Mouse (Mus musculus): ENCODE measurements around the gene Nid1.
A peak's percentile ranks its signal among the peaks of the same experiment; 100 is the strongest.

Nid1 gene

DNA sequence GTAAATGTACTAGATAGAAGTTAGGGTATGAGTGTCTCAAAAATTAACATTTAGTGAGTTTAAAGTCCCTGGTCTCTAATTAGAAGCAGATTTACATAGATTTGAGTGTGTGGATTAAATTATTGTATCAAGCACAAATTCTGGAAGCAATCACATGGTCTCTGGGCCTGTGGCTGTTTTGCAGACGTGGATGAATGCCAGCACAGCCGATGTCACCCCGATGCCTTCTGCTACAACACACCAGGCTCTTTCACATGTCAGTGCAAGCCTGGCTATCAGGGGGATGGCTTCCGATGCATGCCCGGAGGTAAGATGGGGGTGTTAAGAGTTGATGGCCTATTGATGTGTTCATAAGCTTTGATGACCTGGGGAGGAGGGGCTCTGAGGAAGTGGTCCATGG lies 52.5 kb downstream of the Nid1 start:
- no peak for DNase-seq (ENCODE audit: low read depth, low spot score)

DNA sequence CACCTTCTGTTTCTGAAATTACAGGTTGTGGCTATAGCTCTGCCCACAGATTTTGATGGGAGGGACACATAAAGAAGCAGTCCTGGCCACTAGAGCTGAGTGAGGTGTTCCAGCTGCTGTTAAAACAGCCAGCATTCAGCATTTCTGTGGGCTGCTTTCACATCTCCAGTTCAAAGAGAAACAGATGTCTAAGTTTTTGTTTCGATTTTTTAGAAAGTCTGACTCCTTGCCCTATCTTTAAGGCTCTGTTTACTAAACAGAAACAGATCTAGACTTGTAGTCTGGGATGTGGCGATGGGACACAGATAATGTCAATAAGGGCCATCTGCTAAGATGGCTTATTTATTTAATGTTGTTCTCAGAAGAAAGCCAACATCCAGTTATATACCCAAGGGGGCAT lies 54.8 kb downstream of the Nid1 start:
- no peak for DNase-seq (ENCODE audit: low read depth, low spot score)

DNA sequence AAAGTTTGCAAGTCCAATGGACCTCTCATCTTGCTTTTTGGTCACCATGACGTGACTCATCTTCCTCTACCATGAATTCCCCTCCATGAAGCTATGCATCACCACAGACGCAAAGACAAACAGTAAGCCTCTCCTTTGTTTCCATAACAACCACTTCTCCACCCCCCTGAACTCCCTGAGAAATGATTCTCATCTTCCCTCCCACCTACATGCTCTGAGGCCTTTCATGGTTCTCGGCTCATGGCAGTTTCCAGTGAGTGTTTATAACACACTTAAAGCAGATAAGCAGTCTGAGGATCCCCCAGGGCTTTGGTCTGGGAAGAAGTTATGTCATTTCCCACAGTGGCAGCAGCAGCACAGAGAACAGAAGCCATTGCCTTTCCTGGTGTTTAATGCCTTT lies 56.2 kb downstream of the Nid1 start:
- peak; percentile 76 for DNase-seq (ENCODE audit: low read depth, low spot score)

DNA sequence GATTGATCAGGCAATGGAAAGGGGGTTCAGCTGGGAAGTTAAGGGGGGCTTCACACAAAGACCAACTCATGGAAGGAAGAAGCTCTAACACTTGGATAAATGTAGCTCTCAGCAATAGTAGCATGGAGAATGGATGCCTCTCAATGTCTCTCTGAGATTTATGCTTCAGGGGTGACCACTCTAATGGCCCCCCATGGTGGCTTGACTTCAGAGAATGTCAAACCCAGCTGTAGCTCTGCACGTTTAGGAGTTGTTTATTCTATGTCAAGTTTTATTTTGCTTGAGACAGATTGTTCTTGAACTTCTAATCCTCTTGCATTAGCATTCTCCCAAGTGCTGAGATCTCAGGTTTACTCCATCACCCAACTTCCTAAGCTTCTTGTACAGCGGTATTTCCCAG lies 60.7 kb downstream of the Nid1 start:
- no peak for DNase-seq (ENCODE audit: low read depth, low spot score)

DNA sequence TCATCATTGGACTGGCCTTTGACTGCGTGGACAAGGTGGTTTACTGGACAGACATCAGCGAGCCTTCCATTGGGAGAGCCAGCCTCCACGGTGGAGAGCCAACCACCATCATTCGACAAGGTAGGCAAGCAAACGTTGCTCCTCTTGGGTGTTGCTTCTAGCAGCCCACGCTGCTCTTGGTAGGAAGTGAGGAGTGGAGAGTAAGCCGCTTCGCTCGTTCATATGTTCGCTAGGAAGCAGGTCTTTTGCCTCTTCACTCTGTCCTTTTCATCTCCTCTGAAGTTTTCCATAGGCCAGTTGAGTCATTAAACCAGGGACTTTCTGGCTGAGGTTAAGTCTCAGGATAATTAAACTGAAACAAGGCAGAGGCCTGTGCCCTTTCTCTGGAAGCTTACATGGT lies 65.1 kb downstream of the Nid1 start:
- DNase-seq (ENCODE audit: low read depth, low spot score): no peak

DNA sequence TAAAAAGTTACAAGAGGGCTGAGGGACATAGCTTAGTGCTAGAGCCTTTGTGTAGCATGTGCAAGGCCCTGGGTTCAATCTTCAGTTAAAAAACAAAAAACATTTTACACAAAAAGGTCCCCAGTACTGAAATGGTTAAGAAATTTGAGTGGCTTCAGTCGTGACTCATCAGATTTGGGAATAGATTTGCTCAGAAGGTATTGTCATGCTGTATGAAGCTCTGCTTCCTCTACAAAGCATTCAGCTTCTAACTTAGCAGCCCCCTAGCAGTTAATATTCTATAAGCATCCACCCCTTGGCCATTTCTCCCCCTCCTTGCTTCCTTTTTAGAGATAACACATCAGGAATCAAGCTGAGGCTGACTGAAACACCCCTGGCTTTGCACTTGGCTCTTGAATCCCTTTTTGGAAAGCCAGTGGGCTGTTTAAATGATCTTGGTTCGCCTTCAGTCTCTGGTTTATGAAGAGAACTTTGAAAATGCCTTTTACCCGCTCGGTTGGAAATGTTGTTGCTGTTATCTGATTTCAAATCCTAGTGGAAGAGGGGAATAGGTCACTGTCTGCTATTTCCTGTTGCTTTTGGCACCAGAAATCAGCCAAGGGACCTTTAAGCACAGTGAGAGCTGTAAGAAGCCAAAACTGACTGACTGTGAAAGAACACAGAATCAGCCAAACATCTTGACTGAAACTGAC lies 66.5 kb downstream of the Nid1 start:
- no peak for DNase-seq (ENCODE audit: low read depth, low spot score)

DNA sequence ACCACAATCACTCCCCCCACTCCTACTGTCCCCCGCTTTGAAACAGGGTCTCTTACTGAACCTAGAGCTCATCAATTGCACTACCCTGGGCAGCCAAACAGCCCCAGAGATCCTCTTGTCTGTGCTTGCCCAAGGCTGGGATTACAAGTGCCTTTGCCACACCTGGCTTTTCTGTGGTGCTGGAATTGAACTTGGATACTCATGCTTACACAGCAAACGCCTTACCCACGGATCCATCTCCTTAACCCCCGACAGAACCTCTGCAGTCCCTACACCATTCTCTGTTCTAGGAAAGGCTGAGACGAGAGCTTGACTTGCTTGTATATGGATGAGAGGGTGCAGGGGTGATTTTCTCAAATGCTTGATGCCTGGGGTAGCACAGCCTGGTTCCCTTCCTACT lies 67.7 kb downstream of the Nid1 start:
- DNase-seq (ENCODE audit: low read depth, low spot score): no peak

DNA sequence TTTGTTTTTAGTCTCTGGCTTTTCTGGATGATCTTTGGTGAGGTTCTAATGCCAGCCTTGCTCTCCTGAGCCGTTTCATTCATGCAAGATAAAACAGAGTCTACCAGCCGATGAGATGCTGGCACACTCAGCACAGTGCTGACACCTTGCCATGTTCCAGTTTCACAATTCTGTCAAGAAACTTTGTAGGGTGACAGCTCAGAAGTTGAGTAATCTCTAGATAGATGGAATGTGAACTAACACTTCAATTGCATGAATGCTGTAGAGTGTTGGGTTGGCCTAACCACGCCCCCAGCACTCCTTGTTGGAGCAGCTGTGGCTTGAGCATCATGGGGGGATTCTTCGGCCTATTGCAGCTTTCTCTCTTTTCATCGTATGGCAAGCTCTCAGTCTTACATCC lies 69.2 kb downstream of the Nid1 start:
- DNase-seq (ENCODE audit: low read depth, low spot score): peak; percentile 15

DNA sequence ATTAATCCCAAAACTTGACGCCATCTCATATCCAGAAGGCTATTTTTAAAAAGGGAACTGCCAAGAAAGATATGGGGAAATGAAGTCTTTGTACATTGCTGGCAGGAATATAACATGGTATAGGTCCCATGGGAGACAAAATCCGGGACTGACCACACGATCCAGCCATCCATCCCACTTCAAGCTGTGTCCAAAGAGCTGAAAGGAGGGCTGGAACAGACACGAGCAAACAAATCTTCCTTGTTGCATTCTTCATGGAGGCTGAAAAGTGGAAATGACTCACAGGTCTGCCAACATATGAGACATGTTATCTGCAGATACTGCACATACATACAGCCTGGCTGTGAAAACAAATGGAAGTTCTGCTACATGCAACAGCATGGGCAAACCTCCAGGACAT lies 77.5 kb downstream of the Nid1 start:
- DNase-seq (ENCODE audit: low read depth, low spot score): no peak

DNA sequence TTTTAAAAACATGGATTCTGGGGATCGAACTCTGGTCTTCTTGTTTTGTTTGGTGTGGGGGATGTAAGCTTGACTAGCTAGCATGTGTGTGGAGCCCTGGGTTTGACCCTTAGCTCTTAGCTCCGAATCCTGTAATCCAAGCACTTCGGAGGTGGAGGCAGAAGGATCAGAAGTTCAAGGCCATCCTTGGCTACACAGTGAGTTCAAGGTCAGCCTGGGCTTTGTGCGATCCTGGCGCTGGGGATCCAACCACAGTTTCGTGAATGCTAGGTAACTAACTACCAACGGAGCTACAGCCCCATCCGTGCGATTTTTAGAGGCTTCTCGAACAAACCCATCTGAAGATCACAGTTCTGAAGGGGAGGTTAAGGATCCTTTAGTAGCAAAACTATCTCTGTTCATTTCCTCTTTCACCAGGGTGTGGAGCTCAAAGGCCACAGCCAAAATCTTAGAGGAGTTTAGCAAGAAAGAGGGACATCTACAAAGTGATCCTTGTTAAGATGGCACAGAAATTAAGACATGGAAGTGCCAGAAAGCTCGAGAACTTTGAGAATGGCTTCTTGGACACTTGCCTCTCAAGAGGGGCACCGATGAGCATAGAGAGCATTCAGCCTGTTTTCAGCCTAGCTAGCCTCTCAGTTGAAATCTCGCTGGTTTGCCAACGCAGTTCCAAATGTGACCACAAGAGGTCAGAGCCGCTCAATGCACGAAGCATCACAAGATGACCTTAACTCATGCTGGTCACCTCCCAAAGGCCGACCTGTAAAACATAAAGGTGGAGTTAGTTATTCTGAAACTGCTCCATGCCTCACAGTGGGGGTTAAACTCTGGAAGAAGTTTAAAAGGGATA lies 79.2 kb downstream of the Nid1 start:
- DNase-seq (ENCODE audit: low read depth, low spot score): peak; percentile 91

DNA sequence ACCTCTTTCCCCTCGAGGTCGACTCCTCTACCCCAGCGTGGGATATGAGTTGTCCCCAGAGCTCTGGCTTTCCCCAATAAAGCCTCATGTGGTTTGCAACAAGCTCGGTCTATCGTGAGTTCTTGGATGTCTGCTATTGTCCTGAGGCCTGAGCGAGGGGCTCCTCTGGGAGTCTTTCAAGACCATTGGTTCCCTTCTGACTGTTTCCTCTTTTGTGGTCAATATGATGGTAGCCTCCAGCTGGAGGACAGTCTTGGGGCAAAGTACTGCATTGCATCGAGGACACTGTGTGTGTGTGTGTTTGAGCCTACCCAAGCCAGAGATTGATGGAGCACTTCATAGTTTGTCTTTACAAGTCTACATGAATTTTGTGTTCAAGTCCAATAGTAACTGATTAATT lies 80.8 kb downstream of the Nid1 start:
- no peak for DNase-seq (ENCODE audit: low read depth, low spot score)

DNA sequence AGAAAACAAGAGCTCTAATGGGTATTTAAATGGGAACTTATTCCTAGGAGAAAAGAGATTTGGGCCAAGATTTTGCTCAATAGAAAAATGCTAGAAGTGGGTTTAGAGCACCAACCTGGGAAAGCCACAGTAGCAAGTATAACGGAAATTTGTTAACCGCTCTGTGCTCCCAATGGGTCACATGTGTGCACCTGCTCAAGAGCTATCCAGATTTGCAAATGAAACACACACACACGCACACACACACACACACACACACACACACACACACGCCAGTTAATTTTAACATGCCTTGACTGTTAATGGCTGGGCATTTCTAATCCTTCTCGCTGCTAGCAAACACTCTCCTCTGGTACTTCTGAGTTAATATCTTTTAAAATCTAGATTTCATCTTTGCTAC lies 83.1 kb downstream of the Nid1 start:
- DNase-seq (ENCODE audit: low read depth, low spot score): no peak

DNA sequence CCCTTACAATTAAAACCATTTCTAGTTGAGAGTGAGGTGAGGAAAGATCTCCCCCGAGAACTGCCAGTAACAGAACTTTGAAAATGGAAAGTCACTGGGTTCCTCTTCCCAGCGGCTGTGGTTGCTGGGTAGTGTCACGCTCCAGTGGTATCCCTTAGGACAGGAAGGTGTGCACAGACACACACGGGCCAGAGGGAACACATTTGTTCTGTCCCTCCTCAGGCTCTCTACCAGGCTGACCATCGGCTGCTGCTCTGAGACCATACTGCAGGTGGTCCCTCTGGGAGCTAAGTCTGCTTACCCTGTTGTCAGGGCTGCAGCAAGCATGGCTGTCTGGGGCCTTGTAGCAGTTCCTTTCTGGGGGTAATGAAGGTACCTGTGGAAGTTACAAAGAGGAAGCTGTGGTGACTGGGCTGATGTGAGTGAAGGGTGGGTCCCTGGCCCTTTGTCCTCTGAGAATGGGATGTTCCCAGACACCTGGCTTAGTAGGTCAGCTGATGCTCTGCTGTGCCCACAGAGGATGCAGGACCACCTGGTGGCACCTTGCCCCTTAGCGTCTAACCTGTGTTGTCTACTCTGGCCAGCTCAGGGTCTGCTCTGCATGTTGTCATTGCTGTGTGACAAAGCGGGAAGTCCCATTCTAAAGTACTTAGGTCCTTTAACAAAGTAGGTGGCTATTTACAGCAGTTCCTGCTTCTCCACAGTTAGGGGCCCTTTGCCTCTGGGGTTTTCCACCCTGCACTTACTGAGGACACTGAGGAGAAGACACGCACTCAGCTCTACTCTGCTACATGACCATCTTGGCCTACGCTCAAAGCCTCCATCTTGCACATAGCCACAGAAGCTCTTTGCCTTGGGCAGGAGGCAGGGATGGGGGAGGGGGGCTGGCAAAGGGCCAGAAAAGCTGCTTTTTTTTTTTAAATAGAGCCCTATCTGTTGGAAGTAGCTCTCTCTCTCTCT lies 86.6 kb downstream of the Nid1 start:
- DNase-seq (ENCODE audit: low read depth, low spot score): peak; percentile 48

DNA sequence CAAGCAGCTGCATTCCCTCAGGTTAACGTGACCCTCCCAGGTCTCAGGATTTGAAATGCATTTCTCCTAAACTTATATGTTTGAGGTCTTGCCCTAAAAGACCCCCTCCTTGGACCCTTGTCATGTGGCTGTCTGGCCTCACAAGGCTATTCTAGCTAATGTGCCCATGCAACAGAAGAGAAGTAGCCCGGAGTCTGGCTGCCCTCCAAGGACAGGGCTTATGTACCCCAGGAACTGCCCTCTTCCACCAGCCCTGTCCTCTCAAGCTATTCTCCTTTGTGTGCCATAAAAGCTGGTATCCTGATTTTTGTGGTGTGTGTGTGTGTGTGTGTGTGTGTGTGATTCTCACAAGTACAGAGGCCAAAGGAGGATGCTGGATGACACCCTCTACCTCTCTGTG lies 87.9 kb downstream of the Nid1 start:
- DNase-seq (ENCODE audit: low read depth, low spot score): no peak

DNA sequence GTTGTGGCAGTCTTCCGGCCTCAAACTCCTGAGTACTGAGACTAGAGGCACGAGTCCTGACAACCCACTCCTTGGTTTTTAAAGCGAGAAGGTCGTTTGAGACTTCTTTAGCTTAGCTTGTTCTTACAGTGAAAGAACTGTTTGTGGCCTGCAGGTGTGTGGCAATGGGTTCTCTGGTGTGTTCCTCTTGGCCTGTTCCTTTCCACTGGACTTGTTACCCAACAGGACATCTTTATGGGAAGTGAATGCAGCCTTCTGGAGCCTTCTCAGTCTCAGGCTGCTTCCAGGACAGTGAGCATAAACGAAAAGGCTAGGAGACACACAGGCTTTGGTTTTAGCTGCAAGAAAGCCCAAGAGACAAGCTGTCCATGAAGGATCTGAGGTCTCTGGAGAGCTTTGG lies 88.5 kb downstream of the Nid1 start:
- no peak for DNase-seq (ENCODE audit: low read depth, low spot score)

DNA sequence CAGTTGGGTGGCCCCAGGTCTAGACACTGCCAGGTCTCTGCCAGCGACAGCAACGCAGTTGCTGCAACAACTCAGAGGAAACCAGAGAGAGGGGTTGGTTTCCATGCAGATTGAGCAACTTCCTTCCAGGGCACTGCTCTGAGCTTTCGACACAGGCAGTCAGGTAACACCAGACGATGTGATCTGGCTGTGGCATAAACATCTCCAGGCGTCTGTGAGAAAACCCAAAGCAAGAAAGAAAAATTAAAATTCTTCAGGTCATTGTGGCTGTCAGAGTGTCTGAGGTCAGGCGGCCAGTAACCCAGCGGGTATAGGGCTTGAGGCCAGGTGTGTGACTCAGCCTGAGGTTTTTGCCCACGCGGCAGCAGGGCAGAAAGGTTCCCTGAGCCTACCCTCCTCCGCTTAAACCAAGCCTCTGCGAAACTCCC lies 91.8 kb downstream of the Nid1 start:
- DNase-seq (ENCODE audit: low read depth, low spot score): peak; percentile 82

DNA sequence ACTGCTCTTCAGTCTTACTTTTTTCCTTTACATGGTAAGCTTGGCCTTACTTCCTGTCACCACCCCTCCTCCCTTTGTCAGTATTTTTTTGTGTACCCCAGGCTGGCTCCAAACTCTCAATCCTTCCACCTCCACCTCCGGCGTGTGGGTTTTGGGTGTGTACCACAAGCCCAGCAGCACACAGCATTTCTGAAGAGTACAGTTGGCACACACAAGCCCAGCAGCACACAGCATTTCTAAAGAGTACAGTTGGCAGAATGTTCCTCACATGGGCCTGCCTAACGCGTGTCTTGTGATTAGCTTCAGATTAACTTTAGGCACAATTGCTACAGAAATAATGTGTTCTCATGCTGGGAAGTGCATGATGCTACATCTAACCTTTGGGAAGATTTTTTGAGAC lies 93.6 kb downstream of the Nid1 start:
- DNase-seq (ENCODE audit: low read depth, low spot score): peak; percentile 40

DNA sequence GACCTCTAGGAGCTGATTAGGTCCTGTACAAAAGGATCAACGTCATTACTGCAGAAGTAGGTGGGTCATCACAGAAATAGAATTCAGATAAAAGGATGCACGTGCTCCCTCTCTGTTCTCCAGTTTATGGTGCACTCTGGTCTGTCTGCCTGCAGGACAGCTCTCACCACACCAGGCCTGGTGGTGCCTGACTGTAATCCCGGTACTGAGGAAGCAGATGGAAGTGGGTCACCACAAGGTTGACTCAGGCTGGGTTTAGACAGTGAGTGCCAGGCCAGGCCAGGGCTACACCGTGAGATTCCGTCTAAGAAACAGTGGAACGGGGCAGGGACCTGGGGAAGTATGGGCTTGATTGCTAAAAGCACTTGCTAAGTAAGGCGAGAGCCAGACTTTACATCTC lies 94.6 kb downstream of the Nid1 start:
- no peak for DNase-seq (ENCODE audit: low read depth, low spot score)

DNA sequence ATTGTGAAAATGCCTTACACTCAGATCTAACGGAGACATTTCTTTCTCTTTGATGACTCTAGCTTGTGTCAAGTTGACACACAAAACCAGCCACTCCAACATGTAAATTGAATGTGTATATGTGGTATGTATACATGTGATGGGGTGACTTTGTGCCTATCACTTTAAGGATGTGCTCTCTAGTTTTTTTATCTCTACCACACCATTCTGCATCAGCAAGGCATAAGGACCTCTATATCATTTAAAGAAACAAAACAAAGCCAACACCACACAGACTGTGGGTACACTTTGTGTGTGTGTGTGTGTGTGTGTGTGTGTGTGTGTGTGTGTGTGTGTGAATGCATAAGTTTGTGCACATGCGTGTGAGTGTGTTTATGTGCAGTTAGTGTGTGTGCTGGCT lies 99.2 kb downstream of the Nid1 start:
- no peak for DNase-seq (ENCODE audit: low read depth, low spot score)

DNA sequence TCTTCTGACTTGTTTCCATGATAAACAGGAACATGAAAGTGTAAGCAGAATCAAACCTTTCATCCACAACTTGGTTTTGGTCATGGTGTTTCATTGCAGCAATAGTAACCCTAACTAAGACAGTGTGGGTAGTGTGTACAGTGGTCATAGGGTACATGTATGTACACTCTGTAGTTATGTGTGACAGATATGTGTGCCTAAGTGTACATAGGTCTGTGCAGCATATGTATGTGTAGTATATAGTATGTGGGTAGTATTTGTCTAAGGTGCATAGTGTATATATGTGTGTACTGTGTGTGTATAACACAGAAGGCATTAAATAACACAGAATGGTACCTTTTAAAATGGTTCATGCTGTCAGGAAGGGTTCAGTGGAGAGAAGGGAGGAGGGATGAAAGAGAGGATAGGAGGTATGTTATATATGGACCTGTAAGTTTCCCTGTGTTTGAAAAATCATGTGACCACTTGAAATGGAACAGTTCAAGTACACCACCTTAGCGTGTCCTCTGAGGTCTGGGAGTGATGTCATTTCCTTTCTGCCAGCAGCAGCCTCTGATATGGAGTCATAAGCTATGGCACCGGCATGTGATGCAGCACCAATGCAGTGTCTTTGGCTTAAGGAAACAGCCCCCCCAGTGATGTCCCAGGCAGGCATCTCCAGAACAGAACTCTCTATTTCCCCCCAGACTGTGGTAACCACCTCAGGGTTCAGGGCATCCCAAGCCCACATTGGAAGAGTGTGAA lies 100.1 kb downstream of the Nid1 start:
- DNase-seq (ENCODE audit: low read depth, low spot score): no peak

DNA sequence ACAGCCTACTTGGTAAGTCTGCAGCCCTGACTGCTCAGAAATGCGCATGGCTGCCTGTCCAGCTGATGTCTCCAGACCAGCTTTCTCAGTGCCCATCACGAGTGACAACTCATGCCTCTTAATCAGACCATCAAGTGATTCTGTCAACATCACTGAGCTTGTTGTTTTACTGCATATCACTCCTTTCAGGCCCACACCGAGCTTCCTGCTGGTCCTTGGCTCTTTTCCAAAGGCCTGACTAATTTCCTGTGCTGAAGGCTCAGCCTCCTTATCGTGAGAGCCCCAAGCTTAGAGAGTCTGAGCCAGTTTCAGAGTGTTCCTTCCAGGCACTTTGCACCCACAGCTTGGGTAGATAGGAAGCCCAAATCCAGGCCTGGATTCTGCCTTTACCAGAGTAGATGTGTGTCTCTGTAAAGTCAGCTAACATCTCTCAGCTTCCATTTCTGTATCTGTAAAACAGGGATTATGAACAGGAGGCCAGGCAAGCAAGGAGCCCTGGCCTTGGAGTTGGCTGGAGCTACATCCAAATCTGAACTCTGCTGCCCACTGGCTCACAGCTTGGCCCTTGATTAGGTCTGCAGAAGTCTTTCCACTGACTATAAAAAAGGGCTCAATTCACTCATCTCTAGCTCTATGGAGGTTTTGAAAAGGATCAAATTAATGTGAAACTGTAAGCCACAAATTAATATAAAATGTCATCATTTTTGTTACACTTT lies 101.4 kb downstream of the Nid1 start:
- DNase-seq (ENCODE audit: low read depth, low spot score): peak; percentile 73

Data from brain, adult 2 months (tissue).